Mouse (Mus musculus) T-helper 17 cell (primary cell): Measurements from ENCODE around the gene Sdk1.

Experiments used
- in situ Hi-C, 2 experiments: fragments of 300-600 bp; cut with MboI, MseI; formaldehyde crosslinking; loops; 1 replicate in 1 of 2; 2 replicates in 1 of 2; pipeline ENCODE4 v1.15.1; 2025; ENCODE audit warnings: high pct_unique_total_duplicates in 2 of 2

The Sdk1 gene

DNA sequence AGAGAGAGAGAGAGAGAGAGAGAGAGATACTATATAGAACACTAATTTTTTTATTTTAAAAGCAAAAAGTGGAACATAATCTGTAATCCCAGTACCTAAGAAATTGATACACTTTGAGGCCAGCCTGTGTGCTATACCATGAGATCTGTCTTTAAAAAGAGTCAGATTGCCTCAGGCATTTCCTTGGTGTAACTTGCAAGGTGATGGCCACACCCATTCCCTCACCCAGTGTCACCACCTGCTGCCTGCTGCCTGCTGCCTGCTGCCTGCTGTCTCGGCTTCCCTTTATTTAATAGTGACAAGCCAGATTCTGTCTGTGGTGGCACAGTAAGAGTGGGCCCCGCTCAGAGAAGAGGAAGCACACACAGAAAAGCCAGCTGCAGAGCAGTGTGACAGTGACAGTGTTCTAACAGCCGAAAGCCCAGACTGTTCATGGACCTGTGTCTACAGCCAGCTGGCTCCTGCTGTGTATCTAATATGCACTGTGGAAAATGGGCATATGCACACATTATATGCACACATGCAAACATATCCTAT lies 642.9 kb downstream of the Sdk1 start:
- in situ Hi-C loops = no loop called here

DNA sequence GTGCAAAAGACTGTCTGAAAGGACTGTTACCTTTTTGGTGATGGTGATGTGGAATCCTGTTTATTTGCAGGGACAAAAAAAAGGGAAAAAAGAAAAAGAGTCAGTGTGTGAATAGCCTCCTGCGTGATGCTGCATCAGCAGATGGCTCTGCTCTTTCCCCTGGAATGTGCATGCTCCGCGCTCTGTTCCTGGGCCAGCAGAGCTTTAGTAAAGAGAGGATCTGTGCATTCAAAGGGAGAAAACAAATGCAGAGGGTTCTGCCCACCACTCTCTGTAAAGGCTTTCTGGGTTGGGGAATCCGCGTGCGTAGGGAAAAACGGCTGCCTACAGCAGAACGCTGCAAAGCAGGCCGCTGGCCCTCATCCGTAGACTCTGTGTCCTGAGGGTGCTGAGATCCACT lies 644.7 kb downstream of the Sdk1 start:
- in situ Hi-C loops = no loop called here

DNA sequence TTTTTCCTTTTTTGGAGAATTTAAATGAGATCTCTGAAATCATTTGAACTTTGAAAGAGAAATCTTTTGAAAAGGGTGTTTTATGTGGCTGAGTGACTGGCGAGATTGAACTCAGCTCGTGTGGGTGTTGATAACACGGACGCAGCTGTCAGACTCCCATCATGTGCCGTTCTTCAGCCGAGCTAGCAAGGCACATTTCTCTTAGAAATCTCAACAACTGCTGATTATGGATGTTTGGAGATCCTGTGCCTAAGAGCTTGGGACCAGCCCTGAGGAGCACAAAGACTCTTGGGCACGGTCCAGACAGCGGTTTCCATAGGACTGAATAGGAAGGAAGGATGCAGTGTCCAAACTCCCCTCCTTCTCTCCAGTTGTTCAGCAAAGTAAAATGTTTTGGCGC lies 648.5 kb downstream of the Sdk1 start:
- in situ Hi-C loops = no loop called here

DNA sequence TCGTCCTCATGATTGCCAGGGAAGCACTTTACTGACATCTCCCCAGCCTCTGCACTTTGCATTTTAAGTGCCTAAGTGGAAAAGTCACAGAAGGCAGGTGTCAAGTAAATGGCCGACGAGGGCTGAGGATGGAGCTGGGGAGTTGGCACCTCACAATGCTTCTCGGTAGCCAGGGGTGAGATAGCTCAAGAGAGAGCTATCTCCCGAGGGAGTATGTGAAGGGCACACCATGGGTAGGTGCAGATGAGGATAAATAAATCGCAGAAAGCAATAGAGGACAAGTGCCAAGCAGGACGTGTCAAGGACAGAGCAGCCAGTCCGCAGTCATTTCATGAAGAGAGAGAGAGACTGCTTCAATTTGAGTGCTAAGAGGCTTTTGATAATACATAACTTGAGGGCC lies 655.1 kb downstream of the Sdk1 start:
- in situ Hi-C loops = loop anchor here in 1 of 2 experiments (5.0 kb wide), 1 partner anchor 1049 kb away; no protein-coding TSS in a partner anchor

DNA sequence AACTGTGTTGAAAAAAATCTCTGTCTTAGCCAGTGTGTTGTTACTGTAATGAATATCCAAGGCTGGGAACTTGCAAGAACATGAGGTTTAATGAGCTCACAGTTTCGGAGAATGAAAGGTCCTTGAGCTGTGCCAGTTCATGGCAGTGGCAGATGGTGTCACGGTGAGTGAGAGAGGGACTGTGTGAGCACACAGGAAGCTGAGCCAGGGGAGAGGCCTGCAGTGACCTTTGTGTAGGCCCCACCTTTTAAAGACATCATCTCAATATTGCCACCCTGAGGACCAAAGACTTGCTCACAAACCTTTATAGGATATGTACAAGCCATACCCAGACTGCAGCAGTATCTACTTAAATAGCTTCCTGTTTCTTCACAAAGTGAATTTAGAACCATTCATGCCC lies 656.2 kb downstream of the Sdk1 start:
- in situ Hi-C loops = loop anchor here in 1 of 2 experiments (5.0 kb wide), 1 partner anchor 1050 kb away; no protein-coding TSS in a partner anchor

DNA sequence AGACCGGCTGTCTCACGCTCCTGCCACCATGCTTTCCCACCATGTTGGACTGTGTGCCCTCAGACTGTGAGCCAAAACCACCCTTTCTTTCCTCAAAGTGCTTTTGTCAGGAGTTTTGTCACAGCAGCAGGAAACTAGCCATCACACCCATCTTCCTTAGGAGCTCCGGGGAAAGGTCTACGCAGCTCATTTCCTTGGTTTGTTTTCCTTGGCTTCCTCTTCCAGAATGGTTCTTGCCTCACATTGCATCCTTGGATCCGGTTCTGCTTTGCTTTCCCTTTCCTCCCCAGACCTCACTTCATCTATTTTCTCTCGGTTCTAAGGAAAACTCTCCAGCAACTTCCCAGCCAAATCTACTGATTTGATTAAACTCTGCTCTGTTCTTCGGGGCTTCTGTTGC lies 658.5 kb downstream of the Sdk1 start:
- in situ Hi-C loops = loop anchor here in 1 of 2 experiments (5.0 to 10.0 kb wide), 2 partner anchors 995 to 1052 kb away; no protein-coding TSS in a partner anchor

DNA sequence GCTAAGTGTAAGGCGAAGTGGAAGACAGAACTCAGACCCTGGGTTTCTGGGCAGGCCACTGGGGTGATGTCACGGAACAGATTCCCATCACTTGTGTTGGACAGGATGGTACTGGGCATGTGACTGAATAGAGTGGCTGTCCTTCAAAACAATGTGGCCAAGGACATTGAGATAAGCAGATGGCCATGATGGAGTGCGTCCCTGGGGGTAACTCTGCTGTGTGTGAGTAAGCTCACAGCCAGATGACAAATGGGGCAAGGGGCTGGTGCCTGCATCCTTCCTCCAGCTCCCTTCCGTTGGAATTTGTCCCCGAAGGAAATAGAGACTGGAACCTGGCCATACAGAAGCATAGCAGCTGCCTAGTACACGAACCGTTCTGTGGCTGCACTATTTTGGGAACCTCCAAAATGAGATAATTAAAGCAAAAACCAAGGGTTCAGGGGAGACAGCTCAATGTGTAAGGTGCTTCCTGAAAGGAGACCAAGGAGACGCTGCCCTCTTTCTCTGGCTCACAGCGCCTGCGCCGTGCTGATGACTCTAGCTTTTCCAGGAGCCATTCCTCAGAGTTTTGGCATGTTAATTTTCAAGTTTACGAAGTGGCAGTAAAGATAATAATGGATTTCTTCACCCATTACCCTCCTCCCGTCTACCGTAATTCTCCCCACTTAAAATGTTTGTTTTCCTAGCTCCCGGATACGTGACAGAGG lies 661.4 kb downstream of the Sdk1 start:
- in situ Hi-C loops = loop anchor here in 1 of 2 experiments (10.0 kb wide), 1 partner anchor 998 kb away; no protein-coding TSS in a partner anchor

DNA sequence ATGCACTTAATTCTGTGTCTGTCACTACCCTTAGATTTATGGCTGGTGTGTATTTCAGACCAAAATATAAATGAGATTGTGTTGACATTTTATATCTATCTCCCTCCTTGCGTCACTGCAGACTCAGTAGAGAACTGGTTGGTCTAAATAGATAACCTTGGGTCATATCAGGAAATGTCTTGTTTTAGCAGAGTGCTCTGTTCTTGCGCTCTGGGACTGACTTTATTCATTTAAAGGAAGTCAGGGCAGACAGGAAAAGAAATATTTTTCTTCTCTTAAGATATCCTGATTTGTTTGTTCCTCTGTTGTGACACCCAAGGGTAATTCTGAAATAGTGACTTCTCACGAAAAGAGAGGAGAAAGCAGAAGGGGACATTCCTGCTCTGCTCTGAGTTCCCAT lies 669.2 kb downstream of the Sdk1 start:
- in situ Hi-C loops = no loop called here

DNA sequence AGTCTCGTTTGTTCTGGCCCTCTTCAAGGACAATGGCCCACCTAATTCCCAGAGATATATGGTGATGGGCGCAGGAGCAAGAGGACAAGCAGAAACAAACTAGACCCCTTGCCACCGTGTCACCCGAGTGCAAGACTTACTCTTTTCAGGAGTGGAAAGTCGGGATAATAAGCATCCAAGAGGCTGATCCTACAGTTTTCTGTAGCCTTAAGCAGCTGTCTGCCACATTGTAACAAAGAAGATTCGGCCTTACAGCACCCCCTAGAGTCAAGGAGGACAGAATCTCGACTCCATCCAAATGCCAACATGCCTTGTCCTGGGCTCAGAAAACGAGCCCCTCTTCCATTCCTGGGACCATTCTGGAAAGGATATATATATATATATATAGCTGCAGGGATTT lies 669.6 kb downstream of the Sdk1 start:
- in situ Hi-C loops = no loop called here

DNA sequence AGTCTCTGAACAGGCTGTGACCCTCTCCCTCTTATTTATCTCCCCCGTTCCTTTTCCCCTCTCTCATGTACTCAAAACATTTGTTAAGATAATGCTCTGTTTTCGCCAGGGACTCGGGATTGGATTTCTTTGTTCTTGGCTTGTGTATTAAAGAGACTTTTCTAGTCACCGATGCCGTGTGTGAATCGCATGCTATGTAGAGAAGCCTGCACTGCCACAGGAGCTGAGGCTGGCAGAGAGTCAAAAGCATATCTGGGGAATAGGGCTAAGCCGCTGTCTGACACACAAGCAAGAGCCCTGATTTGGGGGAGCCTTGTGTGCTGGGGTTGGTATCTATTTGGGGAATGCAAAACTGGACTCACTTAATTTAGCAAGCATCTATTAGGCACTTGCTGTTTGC lies 671.6 kb downstream of the Sdk1 start:
- in situ Hi-C loops = no loop called here

DNA sequence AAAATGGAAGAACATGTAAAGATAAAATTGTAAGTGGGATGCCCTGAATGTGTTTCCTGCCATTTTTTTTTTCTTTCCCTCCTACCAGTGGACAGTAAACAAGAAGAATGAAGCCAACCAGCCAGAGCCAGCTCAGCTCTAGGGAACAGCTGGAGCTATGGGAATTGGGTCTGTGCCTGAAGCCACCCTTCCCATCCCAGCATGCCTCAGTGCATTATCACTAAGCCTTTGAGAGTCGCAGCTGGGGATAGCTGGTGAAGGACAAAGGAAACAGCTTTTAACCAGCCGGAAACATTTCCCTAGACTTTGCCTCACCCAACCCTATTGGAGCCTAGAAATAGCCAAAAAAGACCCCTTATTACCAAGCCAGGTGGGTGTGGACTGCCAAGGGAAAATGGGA lies 675.7 kb downstream of the Sdk1 start:
- in situ Hi-C loops = no loop called here

DNA sequence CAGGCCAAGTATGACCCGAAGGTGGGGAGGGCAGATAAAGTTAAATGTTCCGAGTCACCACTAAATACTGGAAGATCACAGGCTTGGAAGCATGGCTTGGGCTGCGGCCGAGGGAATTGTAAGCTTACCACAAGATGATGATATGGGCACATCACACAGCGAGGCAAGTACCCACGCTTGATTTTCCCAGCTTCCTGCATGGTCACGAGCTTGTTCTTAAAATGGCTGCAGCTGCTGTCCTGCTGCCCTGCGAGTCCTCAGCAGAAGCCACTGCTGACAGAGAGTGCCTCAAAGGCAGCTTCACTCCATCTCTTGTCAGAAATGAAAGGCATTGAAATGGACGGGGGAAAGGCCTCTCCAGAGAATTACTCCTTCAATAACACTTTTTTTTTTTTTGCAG lies 697.7 kb downstream of the Sdk1 start:
- in situ Hi-C loops = no loop called here

DNA sequence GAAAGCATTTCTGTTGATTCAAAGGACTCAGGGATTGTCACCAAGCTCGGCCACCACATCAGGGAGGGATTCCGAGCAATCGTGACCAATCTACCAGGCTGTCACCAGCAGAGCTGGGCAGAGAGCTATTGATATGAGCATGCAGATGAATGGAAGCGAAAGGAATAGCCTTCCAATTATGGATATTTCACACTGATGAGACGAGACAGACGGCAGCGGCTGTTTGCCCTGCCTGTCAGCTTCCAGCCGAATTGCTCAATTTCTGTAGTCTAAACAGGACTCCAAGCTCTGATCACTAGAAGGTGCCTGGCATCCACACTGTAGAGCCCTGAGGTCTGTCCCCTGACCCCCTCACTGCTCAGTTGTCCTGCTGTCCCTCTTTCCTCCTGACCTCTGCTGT lies 699.3 kb downstream of the Sdk1 start:
- in situ Hi-C loops = no loop called here

DNA sequence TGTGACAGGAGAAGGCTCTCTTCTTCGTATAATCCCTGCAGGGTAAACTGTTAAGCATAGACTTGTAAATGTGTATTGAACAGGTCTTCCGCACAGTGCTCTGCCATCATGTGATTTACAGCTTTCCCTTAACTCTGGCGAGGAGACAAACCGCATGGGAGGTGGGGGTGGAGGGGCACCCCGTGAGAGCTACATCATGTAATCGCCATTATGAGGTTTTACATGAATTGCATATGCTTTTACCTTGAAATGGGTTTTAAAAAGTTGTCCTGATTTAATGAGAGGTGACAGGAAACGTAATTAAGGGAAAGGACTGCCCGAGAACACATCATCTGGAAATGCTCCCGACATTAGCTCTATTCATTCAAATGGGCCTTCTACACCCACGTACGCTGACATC lies 709.5 kb downstream of the Sdk1 start:
- in situ Hi-C loops = no loop called here

DNA sequence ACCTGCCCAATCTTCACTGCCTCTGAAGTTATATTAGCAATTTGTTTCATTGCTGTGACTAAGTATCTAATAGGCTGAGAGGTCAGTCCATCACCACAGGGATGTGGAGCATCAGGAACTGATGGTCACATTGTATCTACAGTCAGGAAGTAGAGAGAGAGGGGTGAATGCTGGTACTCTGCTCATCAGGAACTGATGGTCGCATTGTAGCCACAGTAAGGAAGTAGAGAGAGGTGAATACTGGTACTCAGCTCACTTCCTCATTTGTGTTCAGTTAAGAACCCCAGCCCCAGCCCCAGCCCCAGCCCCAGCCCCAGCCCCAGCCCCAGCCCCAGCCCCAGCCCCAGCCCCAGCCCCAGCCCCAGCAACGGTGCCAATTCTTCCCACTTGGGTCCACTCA lies 711.0 kb downstream of the Sdk1 start:
- in situ Hi-C loops = no loop called here

DNA sequence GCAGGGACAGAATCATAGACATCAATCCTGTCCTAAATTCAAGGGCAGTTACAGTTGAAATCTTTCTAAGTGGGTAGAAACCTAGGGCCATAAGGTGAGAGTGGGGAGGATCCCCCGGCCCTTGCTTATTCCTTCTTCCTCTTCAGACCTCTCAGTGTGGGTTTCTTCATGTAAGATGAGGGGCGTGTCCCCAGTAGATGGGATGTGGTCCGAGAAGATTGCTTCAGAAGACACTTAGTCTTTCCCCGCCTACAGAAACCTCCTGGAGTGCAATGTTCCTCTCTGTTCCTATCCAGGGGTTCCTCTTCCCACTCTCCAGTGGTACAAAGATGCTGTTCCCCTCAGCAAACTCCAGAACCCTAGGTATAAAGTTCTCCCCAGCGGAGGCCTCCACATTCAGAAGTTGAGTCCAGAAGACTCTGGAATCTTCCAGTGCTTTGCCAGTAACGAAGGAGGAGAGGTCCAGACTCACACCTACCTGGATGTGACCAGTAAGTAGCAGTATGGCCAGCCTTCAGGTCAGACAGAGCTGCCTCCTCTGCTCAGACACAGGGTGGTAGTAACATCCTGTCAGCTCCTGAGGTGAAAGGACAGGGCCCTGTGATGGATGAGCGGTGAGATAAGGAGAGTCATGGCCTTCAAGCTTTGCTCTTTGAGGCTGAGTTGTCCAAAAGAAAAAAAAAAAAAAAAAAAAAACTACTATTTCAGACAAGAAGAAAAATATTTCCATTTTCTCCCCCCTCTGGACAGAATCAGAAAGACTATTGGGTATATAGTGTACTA lies 711.6 kb downstream of the Sdk1 start:
- in situ Hi-C loops = no loop called here

DNA sequence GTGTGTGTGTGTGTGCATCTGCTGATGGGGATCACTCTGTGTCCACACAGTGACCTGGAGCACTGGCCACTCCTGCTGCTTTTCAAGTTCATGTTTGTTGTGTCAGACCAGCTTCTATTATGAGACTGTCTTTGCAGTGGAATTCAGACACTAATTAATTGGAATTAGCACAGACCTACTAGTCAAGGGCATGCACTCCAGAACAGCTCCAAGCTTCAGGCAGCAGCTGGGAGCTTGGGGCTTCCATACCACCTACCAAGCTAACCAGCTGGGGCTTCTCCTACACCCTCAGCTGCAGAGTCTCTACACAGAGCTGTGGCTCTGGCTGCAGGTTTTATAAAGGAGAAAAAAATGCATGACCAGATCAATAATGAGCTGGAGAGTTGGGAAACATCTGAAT lies 729.8 kb downstream of the Sdk1 start:
- in situ Hi-C loops = loop anchor here in 1 of 2 experiments (10.0 kb wide), 1 partner anchor 864 kb away; no protein-coding TSS in a partner anchor

DNA sequence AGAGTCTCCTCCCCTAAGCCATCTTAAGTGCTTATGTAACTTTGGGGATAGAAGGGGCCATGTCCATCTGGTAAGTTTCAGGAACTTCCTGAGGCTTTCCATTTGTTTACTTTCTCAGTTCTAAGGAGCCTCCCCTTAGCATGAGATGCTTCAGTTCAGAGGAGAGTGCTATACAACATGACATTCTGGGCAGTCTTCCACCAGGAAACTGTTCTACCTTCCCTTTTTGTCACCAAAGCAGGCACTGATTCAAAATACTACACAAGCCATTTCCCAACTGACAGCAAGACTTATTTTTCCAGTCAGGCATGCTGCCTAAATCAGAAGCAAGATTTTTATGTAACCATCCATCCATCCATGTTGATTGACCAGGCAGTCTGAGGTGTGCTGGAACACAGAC lies 738.2 kb downstream of the Sdk1 start:
- in situ Hi-C loops = loop anchor here in 1 of 2 experiments (10.0 kb wide), 1 partner anchor 855 kb away; no protein-coding TSS in a partner anchor

DNA sequence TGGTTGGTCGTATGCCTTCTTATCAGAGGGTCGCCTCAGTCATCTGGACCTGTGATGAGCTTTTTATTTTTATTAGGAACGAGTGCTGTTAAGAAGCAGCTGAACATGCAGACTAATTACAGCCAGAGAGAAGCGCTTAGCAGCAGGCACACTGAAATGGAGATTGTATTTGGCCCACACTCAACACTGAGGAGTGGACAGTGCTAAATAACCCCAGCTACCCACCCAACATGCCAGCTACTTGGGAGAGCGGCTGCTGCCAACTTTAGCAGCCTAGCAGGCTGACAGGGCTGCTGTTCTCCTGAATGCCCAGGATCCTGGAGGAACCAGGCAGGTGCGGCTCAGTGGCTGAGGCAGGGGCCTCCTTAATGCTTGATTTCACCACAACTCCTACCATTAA lies 739.5 kb downstream of the Sdk1 start:
- in situ Hi-C loops = no loop called here

DNA sequence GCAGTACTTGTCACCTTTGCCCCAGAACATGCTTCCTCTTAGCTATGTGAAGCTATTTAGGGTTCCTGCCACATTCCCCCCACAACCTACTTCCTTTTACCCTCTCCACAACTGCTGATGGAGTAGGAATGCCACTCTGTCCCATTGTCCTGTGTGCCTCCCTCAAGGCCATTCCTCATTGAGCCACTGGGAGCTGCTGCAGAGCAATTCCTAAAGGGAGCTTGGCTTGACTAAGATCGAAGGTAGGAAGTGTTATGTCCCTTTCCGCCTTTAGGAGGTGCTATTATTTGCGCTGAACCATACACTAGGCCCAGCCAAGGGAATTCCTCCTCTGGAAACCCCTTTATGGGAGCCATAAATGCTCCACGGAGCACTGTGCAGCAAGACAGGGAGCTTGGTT lies 743.0 kb downstream of the Sdk1 start:
- in situ Hi-C loops = no loop called here

DNA sequence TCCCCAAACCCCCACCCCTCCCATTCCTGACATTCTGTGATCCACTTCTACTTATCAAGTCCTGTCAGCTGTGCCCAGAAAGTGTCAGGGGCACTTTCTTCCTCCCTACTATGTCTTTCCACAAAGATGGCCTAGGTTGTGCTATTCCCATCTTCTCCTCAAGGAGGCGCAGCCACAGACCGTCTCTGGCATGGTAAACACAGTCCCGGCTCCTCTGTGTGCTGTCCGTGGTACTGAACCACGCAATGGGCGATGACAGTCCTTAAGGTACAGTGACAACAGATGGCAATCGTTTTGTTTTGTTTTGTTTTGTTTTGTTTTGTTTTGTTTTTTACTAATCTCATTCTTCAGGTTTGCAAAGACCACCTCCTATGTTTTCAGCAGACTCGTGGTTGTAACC lies 743.7 kb downstream of the Sdk1 start:
- in situ Hi-C loops = no loop called here

DNA sequence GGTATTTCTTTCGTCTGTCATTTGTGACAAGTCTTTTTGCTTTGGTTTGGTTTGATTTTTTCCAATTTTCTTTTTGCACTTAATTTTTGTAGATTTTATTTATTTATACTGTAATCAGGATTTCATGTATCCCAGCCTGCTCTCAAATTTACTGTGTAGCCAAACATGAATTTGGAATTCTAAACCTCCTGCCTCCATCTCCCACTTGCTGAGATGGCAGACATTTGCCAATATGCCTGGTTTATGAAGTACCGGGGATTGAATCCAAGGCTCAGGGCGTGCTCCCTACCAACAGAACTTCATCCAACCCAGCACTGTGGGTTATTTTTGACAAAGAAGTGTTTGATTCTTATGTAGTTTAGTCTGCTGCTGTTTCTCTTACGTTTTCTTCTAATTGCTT lies 744.3 kb downstream of the Sdk1 start:
- in situ Hi-C loops = no loop called here
